Mouse (Mus musculus): ENCODE results near the gene Ngb. TPM values are rescaled to one million over a fixed set of nuclear protein-coding genes. Genes with fewer than 3 reads are reported as not detected.

The Ngb gene
- polyA plus RNA-seq, 1 experiment = 1.9 TPM

GRCm38 (mm10) chr12:87047536-87047935, 54.8 kb downstream of the Ngb start:
- DNase-seq (ENCODE audit: low read depth) = no peak
- no peak for TF ChIP-seq POLR2A (IDR thresholded peaks at IDR 0.05; ENCODE audit: borderline replicate concordance, extremely low read depth, insufficient read depth, insufficient read length, poor library complexity, severe bottlenecking)
- no peak for TF ChIP-seq CTCF (IDR thresholded peaks at IDR 0.05; ENCODE audit: borderline replicate concordance, extremely low read depth, insufficient read depth, insufficient read length)

Other genes starting within 250 kb of the Ngb start
- gene Irf2bpl, start 217.7 kb downstream of the Ngb start, polyA plus RNA-seq (2012; rRNA removed) = 77.9 and 97.5 TPM in 2 replicates
- gene Cipc, start 155.5 kb downstream of the Ngb start, polyA plus RNA-seq (2012; rRNA removed) = 67.3 and 70.7 TPM in 2 replicates
- 10.0 and 15.5 TPM in 2 replicates for gene Zdhhc22, start 112.1 kb downstream of the Ngb start, polyA plus RNA-seq (2012; rRNA removed)
- gene Tmem63c, start 81.2 kb downstream of the Ngb start, polyA plus RNA-seq (2012; rRNA removed) = 18.1 and 19.6 TPM in 2 replicates
- gene Gstz1, start 44.6 kb upstream of the Ngb start, polyA plus RNA-seq (2012; rRNA removed) = 57.3 and 58.2 TPM in 2 replicates
- gene Pomt2, start 45.4 kb upstream of the Ngb start, polyA plus RNA-seq (2012; rRNA removed) = 19.2 and 19.3 TPM in 2 replicates
- gene Samd15, start 97.2 kb upstream of the Ngb start, polyA plus RNA-seq (2012; rRNA removed) = 0.83 and 1.5 TPM in 2 replicates
- 11.7 and 13.9 TPM in 2 replicates for gene Tmed8, start 97.9 kb upstream of the Ngb start, polyA plus RNA-seq (2012; rRNA removed)
- gene Noxred1, start 136.2 kb upstream of the Ngb start, polyA plus RNA-seq (2012; rRNA removed) = 3.1 and 4.4 TPM in 2 replicates
- gene Vipas39, start 163.7 kb upstream of the Ngb start, polyA plus RNA-seq (2012; rRNA removed) = 64.5 and 72.3 TPM in 2 replicates
- 151 and 160 TPM in 2 replicates for gene Ahsa1, start 163.9 kb upstream of the Ngb start, polyA plus RNA-seq (2012; rRNA removed)
- gene Ism2, start 197.2 kb upstream of the Ngb start, polyA plus RNA-seq (2012; rRNA removed) = 0.96 and 1.4 TPM in 2 replicates